Mouse (Mus musculus) limb, embryonic 12.5 days (tissue): ENCODE measurements around the gene Dnaaf2. TPM values are rescaled to one million over a fixed set of nuclear protein-coding genes. Genes with fewer than 3 reads are reported as not detected.

ENCODE experiments used
- ATAC-seq: fragments of 200-750 bp; cut with Nextera tagmentation; 2 replicates; pipeline ENCODE4 v1.8.0; 2017; ENCODE audit warnings: low read depth, moderate TSS enrichment; ENCODE audit not compliant: insufficient number of reproducible peaks, insufficient read depth, low FRiP score, low TSS enrichment
- H3K27ac ChIP-seq: fragments of 300-500 bp; sonication (generic); 2 replicates; pipeline ENCODE4 v1.5.1; 2016; ENCODE audit warnings: mild to moderate bottlenecking, moderate library complexity
- H3K27me3 ChIP-seq: fragments of 300-500 bp; sonication (generic); 2 replicates; pipeline ENCODE4 v1.6.1; 2016; ENCODE audit warnings: mild to moderate bottlenecking, moderate library complexity
- H3K36me3 ChIP-seq: fragments of 300-500 bp; sonication (generic); 2 replicates; pipeline ENCODE4 v1.6.1; 2016; ENCODE audit warnings: mild to moderate bottlenecking, moderate library complexity
- H3K4me1 ChIP-seq: fragments of 300-500 bp; sonication (generic); replicated peaks from 2 replicates; pipeline ENCODE4 v1.6.1; 2016
- H3K4me2 ChIP-seq: fragments of 300-500 bp; sonication (generic); 2 replicates; pipeline ENCODE4 v1.6.1; 2016; ENCODE audit warnings: mild to moderate bottlenecking, moderate library complexity
- H3K4me3 ChIP-seq: fragments of 300-500 bp; sonication (generic); replicated peaks from 2 replicates; pipeline ENCODE4 v1.5.1; 2016; ENCODE audit warnings: mild to moderate bottlenecking
- H3K9ac ChIP-seq: fragments of 300-500 bp; sonication (generic); replicated peaks from 2 replicates; pipeline ENCODE4 v1.6.1; 2016; ENCODE audit warnings: mild to moderate bottlenecking, moderate library complexity
- H3K9me3 ChIP-seq: fragments of 300-500 bp; sonication (generic); 2 replicates; pipeline ENCODE4 v1.6.1; 2016; ENCODE audit warnings: mild to moderate bottlenecking, moderate library complexity
- WGBS: fragments of 180-500 bp; shearing (Covaris S2); methylation state at CpG from one replicate; pipeline ENCODE4 v1.1.7; 2016; 5-methylcytosine and 5-hydroxymethylcytosine counted together
- microRNA-seq: library from miRNA; unstranded; fragments of <30 nt; microRNA quantifications from one replicate; pipeline ENCODE4, GENCODE M21; 2017
- polyA plus RNA-seq: library from polyadenylated mRNA; unstranded; fragments of >200 nt; fragmentation: Nextera tagmentation; extraction: Ambion mirVana; gene quantifications from 2 replicates; pipeline ENCODE4 v1.2.1, GENCODE M21; 2016

Gene Dnaaf2
- polyA plus RNA-seq, 1 experiment from 2014 or later: 14.6 TPM

DNA sequence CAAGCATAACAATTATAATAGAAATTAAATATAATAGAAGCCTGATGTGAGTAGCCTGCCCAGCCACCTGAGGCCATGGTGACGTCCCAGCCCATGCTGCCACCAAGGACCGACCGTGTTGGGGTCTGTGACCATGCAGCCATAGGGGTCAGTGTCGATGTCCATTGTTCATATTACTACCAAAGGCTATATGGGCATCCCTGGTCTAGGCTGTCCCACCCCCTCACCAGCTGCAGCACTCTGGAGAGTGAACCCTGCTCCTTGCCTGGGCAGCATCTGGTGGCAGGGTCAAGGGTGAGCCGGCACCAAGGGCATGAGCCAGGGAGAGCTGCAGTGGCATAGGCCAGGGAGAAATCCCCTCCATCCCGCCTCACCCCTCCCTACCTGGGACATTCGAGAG lies 58.4 kb downstream of the Dnaaf2 start:
- no peak overlapping the region for H3K4me3 ChIP-seq
- H3K9ac ChIP-seq: no peak overlapping the region
- H3K27ac ChIP-seq: no peak overlapping the region
- no peaks in the 10 kb centered on the region for H3K27me3 ChIP-seq
- H3K4me2 ChIP-seq: no peak overlapping the region
- 84% methylated on average over 7 of the region's 7 CpGs for WGBS
- peak; percentile 59; the same call in 1 of the 2 replicates for ATAC-seq
- no peaks in the 10 kb centered on the region for H3K36me3 ChIP-seq
- no peaks in the 10 kb centered on the region for H3K9me3 ChIP-seq
- H3K4me1 ChIP-seq: no peaks in the 10 kb centered on the region

DNA sequence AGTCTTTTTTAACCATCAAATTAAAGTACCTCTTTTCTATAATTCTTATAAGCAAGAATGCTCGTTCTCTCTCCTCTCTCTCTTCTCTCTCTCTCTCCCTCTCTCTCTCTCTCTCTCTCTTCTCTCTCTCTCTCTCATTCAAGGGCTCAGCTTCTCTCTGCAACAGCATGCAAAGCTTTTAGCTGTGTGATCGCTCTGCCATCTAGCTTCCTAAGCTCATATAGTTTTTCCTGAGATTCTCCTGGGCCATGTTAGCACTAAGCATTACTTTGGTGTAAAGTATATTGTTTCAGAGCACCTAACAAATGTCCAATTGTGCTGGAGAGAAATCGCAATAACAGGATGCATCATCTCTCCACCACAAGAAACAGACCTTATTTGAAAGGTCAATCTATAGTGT lies 59.0 kb downstream of the Dnaaf2 start:
- 89% methylated on average over 3 of the region's 3 CpGs for WGBS
- no peak for ATAC-seq
- H3K27ac ChIP-seq: no peak overlapping the region

More for the DNA sequence above, 59.0 kb downstream of the Dnaaf2 start:
- H3K4me3 ChIP-seq: no peak overlapping the region
- H3K4me1 ChIP-seq: no peaks in the 10 kb centered on the region
- H3K36me3 ChIP-seq: no peaks in the 10 kb centered on the region
- no peak overlapping the region for H3K4me2 ChIP-seq
- H3K9ac ChIP-seq: no peak overlapping the region
- no peaks in the 10 kb centered on the region for H3K27me3 ChIP-seq
- no peaks in the 10 kb centered on the region for H3K9me3 ChIP-seq

Small RNA genes lying within 50 kb of the gene (microRNA-seq; reads per million reads assigned to microRNA genes)
- not detected for gene Gm47287
- gene Gm47295: 0.93 reads per million

Other genes starting within 250 kb of the Dnaaf2 start
- 1,704 and 1,735 TPM in 2 replicates for gene Rps29, start 39.2 kb downstream of the Dnaaf2 start, polyA plus RNA-seq
- gene Lrr1, start 29.6 kb downstream of the Dnaaf2 start, polyA plus RNA-seq: 32.0 and 33.2 TPM in 2 replicates
- 555 and 558 TPM in 2 replicates for gene Rpl36al, start 14.3 kb downstream of the Dnaaf2 start, polyA plus RNA-seq
- 48.4 and 53.0 TPM in 2 replicates for gene Mgat2, start 14.3 kb downstream of the Dnaaf2 start, polyA plus RNA-seq
- gene Gm49383, start 1.3 kb downstream of the Dnaaf2 start, polyA plus RNA-seq: 37.9 and 40.8 TPM in 2 replicates
- 28.4 and 36.2 TPM in 2 replicates for gene Gm49384, start 5.8 kb upstream of the Dnaaf2 start, polyA plus RNA-seq
- 30.5 and 32.6 TPM in 2 replicates for gene Pole2, start 29.8 kb upstream of the Dnaaf2 start, polyA plus RNA-seq
- 4.9 and 6.9 TPM in 2 replicates for gene Klhdc1, start 42.7 kb upstream of the Dnaaf2 start, polyA plus RNA-seq
- gene Klhdc2, start 98.3 kb upstream of the Dnaaf2 start, polyA plus RNA-seq: 192 and 196 TPM in 2 replicates
- 95.1 and 99.3 TPM in 2 replicates for gene Nemf, start 158.7 kb upstream of the Dnaaf2 start, polyA plus RNA-seq
- 65.3 and 66.1 TPM in 2 replicates for gene Arf6, start 173.7 kb upstream of the Dnaaf2 start, polyA plus RNA-seq
- gene Gm9887, start 174.0 kb upstream of the Dnaaf2 start, polyA plus RNA-seq: 1.7 and 2.0 TPM in 2 replicates